Mouse (Mus musculus) forebrain, embryonic 16.5 days (tissue): ENCODE data around the gene Gm20388. TPM values are rescaled to one million over a fixed set of nuclear protein-coding genes. Genes with fewer than 3 reads are reported as not detected.
A peak's percentile ranks its signal among the peaks of the same experiment; 100 is the strongest.

Experiments
- ATAC-seq: fragments of 200-750 bp; cut with Nextera tagmentation; 2 replicates; pipeline ENCODE4 v1.8.0; 2017; ENCODE audit warnings: mild to moderate bottlenecking, moderate library complexity
- H3K27ac ChIP-seq: fragments of 300-500 bp; sonication (generic); 2 replicates; pipeline ENCODE4 v1.5.1; 2014; ENCODE audit warnings: low read length, control low read depth
- H3K27me3 ChIP-seq: fragments of 300-500 bp; sonication (generic); replicated peaks from 2 replicates; pipeline ENCODE4 v1.6.1; 2014; ENCODE audit warnings: low read length; ENCODE audit not compliant: control insufficient read depth, insufficient read depth
- H3K36me3 ChIP-seq: fragments of 300-500 bp; sonication (generic); 2 replicates; pipeline ENCODE4 v1.6.1; 2014; ENCODE audit not compliant: control insufficient read depth, insufficient read depth
- H3K4me1 ChIP-seq: fragments of 300-500 bp; sonication (generic); replicated peaks from 2 replicates; pipeline ENCODE4 v1.6.1; 2014; ENCODE audit warnings: low read length; ENCODE audit not compliant: control insufficient read depth, insufficient read depth
- H3K4me2 ChIP-seq: fragments of 300-500 bp; sonication (generic); 2 replicates; pipeline ENCODE4 v1.6.1; 2014; ENCODE audit warnings: mild to moderate bottlenecking, low read length, control low read depth
- H3K4me3 ChIP-seq: fragments of 300-500 bp; sonication (generic); replicated peaks from 2 replicates; pipeline ENCODE4 v1.5.1; 2014; ENCODE audit warnings: mild to moderate bottlenecking, low read length, control low read depth
- H3K9ac ChIP-seq: fragments of 300-500 bp; sonication (generic); replicated peaks from 2 replicates; pipeline ENCODE4 v1.6.1; 2014; ENCODE audit warnings: low read depth, low read length, control low read depth
- H3K9me3 ChIP-seq: fragments of 300-500 bp; sonication (generic); 2 replicates; pipeline ENCODE4 v1.6.1; 2016; ENCODE audit warnings: low read length; ENCODE audit not compliant: control insufficient read depth
- WGBS: fragments of 180-500 bp; shearing (Covaris S2); extraction: QIAGEN DNeasy Blood & Tissue Kit; methylation state at CpG from one replicate; pipeline ENCODE4 v1.1.7; 2014; 5-methylcytosine and 5-hydroxymethylcytosine counted together
- polyA plus RNA-seq: library from polyadenylated mRNA; unstranded; fragments of >200 nt; fragmentation: Nextera tagmentation; extraction: Ambion mirVana; gene quantifications from 2 replicates; pipeline ENCODE4 v1.2.1, GENCODE M21; 2015

The Gm20388 gene
- polyA plus RNA-seq, 1 experiment from 2014 or later: 4.7 TPM

DNA sequence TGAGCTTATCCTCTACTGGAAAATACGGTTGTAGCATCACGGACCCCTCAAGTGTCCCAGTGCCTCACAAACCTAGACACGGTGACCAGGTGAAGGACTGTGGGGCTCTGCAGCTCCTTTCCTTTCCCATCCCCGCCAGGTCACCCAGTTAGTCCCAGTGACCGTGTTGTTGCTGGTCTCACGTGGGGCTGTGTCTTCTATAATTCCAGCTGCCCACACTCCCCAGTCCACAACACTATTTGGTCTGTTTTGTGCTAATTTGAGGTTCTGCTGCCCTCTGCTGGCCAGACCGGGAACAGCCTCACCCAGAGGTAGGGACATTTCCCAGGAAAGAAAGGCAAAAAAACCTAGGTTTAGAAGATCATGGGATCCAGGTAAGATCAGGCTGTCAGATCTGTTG lies 4439.0 kb downstream of the Gm20388 start:
- ATAC-seq: peak; percentile 56
- no peak overlapping the region for H3K4me3 ChIP-seq
- WGBS: 35% methylated on average over 7 of the region's 7 CpGs

DNA sequence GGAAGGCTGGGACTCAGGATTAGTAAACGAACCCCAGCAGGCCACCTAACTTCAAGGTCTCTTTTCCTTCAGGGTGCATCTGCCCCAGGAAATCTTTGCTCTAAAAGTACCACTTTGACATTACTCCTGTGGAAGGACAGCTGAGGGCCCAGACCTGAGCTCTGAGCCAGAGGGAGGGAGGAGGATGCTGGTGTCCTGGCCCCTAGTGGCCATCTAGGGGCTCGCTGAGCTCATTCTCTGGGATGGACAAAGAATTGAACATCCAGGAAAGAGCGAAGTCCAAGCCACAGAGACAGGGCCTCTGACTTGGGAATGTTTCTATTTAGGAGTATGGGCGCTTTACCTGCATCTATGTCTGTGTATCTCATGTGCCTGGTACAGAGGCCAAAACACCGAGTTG lies 4441.0 kb downstream of the Gm20388 start:
- Histone ChIP-seq H3K27me3 (no peaks in the 10 kb centered on the region), H3K4me1 (no peaks in the 10 kb centered on the region), H3K27ac (no peak overlapping the region), H3K4me2 (no peak overlapping the region), H3K4me3 (no peak overlapping the region), H3K9ac (no peak overlapping the region), H3K36me3 (no peaks in the 10 kb centered on the region), H3K9me3 (no peaks in the 10 kb centered on the region)
- 65% methylated on average over 5 of the region's 5 CpGs for WGBS
- ATAC-seq: no peak

More for the DNA sequence above, 4439.0 kb downstream of the Gm20388 start:
- Histone ChIP-seq H3K4me1 (no peaks in the 10 kb centered on the region), H3K4me2 (no peak overlapping the region), H3K9me3 (no peaks in the 10 kb centered on the region), H3K27ac (no peak overlapping the region), H3K9ac (no peak overlapping the region), H3K27me3 (no peaks in the 10 kb centered on the region), H3K36me3 (peaks cover 3% of the 10 kb centered on the region; the same call in 1 of the 2 replicates)

DNA sequence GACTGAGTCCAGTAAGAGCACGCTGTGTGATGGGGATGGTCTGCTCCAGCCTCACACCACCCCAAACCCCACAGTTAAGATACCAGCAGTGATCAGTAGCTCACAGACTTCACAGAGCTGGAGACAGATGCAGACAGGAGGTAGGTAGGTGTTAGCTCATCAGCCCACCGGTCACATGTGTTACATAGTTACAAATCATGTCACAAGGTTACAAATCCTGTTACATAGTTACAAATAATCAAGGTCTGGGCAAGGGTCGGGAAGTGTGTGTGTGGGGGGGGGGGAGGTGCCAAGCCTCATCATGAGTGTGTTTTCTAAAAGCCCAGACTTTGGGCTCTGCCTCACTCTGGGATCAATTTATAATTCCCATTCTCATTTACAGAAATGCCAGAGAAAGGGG lies 4450.3 kb downstream of the Gm20388 start:
- Histone ChIP-seq H3K4me3 (no peak overlapping the region), H3K27ac (no peak overlapping the region), H3K4me1 (no peaks in the 10 kb centered on the region), H3K9me3 (no peaks in the 10 kb centered on the region), H3K36me3 (no peaks in the 10 kb centered on the region), H3K9ac (no peak overlapping the region), H3K27me3 (no peaks in the 10 kb centered on the region), H3K4me2 (no peak overlapping the region)
- 79% methylated on average over 3 of the region's 3 CpGs for WGBS
- ATAC-seq: no peak

DNA sequence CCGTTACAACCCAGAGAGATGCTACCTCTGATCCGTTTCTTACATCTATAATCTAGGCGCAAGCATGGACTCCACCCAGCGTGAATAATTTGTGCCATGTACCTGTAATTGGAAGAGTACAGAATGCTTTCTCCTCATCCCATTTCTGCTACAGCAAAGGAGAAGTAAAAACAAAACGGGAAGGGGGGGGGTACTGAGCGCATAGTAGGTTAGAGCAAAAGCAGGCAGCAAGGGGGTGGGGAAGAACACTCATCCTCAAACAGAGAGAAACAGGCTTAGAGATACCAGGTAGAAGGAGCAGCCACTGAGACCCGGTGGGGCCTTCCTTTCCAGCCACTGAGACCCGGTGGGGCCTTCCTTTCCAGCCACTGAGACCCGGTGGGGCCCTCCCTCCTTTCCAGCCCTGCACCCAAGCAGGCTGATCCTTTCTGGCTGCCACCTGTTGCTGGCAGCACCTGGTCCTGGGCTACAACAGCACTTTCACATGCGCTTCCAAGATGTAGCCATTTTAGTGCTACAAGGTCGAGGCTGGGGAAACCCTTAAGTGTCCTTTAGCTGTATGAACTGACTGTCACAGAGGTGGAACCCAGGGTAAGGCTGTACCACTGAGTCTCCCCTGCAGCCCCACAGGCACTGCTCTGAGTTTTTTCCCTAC lies 4451.3 kb downstream of the Gm20388 start:
- 81% methylated on average over 11 of the region's 11 CpGs for WGBS
- ATAC-seq: no peak
- Histone ChIP-seq H3K36me3 (no peaks in the 10 kb centered on the region), H3K9me3 (no peaks in the 10 kb centered on the region), H3K27ac (no peak overlapping the region), H3K4me2 (no peak overlapping the region), H3K4me3 (no peak overlapping the region), H3K4me1 (no peaks in the 10 kb centered on the region), H3K9ac (no peak overlapping the region), H3K27me3 (no peaks in the 10 kb centered on the region)

DNA sequence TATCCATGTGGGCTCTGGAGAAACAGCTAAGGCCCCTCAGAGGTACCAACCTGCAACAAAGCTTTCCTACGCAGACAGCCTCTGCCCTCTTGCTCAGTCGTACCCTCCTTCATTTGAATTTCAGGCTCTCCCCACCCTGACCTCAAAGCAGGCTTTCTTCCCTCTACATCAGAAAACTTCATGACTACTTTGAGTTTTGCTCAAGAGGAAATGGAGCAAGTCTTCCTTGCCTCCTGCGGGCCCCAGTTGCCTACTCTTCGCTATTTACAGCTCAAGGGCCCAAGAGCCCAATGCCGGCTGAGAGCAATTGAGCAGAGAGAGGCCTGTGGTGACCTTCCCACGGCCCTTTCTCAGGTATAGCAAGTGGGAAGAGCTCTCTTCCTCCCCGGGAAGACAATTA lies 4451.9 kb downstream of the Gm20388 start:
- WGBS: 83% methylated on average over 7 of the region's 7 CpGs
- Histone ChIP-seq H3K4me3 (no peak overlapping the region), H3K9me3 (no peaks in the 10 kb centered on the region), H3K27me3 (no peaks in the 10 kb centered on the region), H3K36me3 (no peaks in the 10 kb centered on the region), H3K27ac (no peak overlapping the region), H3K4me1 (no peaks in the 10 kb centered on the region), H3K9ac (no peak overlapping the region), H3K4me2 (no peak overlapping the region)
- no peak for ATAC-seq

DNA sequence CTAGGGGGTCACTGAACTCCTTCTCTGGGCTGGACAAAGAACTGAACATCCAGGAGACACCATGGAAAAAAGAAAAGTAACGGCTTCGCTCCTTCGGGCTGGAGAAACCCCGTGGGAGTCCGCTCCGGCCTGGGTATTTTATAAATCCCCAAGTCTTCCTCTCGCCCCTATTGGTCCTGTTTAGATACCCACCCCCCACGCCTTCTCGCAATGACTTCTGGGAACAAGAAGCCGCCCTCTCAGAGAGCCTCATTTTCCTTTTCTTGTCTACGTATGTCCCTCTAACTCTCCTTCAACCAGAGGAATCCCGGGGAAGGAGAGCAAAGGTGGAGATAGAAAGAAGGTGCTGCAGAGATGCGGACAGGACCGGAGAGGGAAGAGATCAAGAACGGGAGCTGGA lies 4452.7 kb downstream of the Gm20388 start:
- 94% methylated on average over 15 of the region's 15 CpGs for WGBS
- H3K27ac ChIP-seq: no peak overlapping the region
- H3K4me2 ChIP-seq: no peak overlapping the region
- no peak overlapping the region for H3K4me3 ChIP-seq
- H3K4me1 ChIP-seq: no peaks in the 10 kb centered on the region
- no peaks in the 10 kb centered on the region for H3K9me3 ChIP-seq
- no peaks in the 10 kb centered on the region for H3K27me3 ChIP-seq
- ATAC-seq: no peak
- H3K36me3 ChIP-seq: no peaks in the 10 kb centered on the region
- no peak overlapping the region for H3K9ac ChIP-seq

DNA sequence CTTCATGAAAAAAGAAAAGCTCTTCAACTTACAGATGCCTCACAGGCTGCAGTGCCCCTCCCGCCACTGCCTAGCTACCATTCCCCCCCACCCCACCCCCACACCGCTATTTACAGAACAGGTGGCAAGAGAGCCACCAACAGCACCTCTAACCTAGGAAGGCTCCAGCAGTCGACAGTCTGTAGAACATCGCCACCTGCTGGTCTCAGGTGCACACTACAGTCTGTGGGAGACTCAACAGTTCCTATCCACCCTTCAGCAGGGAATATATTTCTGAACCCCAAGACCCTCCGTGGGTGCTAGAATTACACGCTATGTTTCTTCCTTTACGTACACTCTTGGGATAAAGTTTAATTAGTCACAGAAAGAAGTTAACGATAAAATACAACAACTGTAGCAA lies 4457.6 kb downstream of the Gm20388 start:
- H3K27ac ChIP-seq: no peak overlapping the region
- no peak overlapping the region for H3K9ac ChIP-seq
- WGBS: 23% methylated on average over 8 of the region's 8 CpGs
- H3K36me3 ChIP-seq: no peaks in the 10 kb centered on the region
- H3K4me3 ChIP-seq: no peak overlapping the region
- no peaks in the 10 kb centered on the region for H3K9me3 ChIP-seq
- H3K4me1 ChIP-seq: no peaks in the 10 kb centered on the region
- H3K4me2 ChIP-seq: no peak overlapping the region
- ATAC-seq: 0 out of 2 replicates have a peak, but pooled peaks have one; percentile 28
- H3K27me3 ChIP-seq: no peaks in the 10 kb centered on the region

DNA sequence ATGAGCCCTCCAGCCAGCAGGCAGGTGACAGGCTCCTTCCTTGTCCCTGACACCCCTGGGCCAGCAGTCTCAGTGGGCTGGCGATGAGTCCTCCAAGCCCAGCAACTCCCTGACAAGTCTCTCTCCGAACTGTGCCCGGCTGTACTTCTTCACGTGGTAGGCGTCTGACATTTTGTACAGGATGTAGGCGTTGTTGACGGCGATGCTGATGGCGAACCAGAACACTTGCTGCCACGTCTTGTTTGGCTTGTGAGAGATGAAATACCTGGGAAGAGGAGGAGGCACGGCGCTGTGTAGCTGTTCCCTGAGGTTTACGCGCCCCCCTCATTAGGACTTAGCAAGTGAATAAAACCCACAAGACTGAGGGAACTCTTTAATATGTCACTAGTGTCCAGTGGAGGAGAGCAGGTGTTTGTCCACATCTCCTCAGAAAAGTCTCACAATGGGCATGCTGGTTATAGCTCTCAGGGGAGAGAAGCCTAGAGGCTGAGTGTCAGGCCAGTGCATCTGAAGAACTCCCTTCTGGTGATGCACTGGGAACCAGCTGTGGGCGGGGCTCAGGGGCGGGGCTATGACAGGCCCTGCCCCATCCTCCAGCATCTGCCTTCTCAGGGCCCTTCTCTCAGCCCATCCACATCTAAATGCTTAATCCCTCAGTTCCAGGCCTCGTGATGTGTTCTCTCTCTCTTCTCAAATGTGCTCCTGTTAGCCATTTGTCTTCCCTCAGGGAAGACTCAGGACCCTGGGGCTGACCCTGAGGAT lies 4460.0 kb downstream of the Gm20388 start:
- Histone ChIP-seq H3K9ac (no peak overlapping the region), H3K4me1 (no peaks in the 10 kb centered on the region), H3K9me3 (no peaks in the 10 kb centered on the region), H3K4me3 (no peak overlapping the region), H3K27ac (no peak overlapping the region), H3K4me2 (no peak overlapping the region), H3K36me3 (no peaks in the 10 kb centered on the region), H3K27me3 (no peaks in the 10 kb centered on the region)
- 77% methylated on average over 17 of the region's 17 CpGs for WGBS
- no peak for ATAC-seq

DNA sequence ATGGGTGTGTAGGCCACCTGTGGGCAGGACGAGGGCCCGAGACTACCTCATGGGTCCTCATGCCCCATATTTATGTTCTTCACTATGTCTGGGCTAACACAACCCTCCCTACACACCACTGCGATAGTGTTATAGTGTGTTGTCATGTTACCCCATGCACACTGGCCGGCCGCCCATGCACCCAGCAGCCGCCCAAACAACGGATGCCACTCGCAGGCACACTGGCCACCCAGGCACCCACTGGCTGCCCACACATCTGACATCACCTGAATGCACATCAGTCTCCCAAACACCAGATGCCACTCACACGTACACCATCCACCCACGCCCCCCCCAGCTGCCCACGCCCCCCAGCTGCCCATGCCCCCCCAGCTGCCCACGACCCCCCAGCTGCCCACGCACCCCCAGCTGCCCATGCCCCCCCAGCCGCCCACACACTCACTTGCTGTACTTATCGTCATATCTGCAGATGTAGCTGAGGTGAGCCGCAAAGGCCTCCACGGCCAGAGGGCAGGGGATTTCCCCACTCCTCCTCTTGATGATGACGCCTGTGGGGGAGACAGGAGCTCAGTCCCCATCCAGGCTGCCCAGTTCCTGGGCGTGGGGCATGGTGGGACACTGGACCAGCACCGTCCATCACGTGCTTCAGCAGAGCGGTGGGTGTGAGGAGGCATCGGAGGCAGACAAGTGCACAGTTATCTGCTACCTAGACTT lies 4460.9 kb downstream of the Gm20388 start:
- ATAC-seq: no peak
- H3K36me3 ChIP-seq: no peaks in the 10 kb centered on the region
- no peak overlapping the region for H3K4me3 ChIP-seq
- no peak overlapping the region for H3K4me2 ChIP-seq
- H3K4me1 ChIP-seq: no peaks in the 10 kb centered on the region
- no peaks in the 10 kb centered on the region for H3K27me3 ChIP-seq
- H3K27ac ChIP-seq: no peak overlapping the region
- WGBS: 89% methylated on average over 23 of the region's 23 CpGs
- no peaks in the 10 kb centered on the region for H3K9me3 ChIP-seq
- H3K9ac ChIP-seq: no peak overlapping the region
